Mouse (Mus musculus): ENCODE measurements around the gene Iqcg.

GRCm38 (mm10) chr16:33024456-33025104 is 31.4 kb downstream of the Iqcg start:
- TF ChIP-seq GATA1 (IDR thresholded peaks at IDR 0.05; ENCODE audit: borderline replicate concordance, low read length) (no peak), FLI1 (IDR thresholded peaks at IDR 0.05; ENCODE audit: low read length) (no peak)

Data from megakaryocyte, embryonic 14.5 days (primary cell).